Mouse (Mus musculus): Measurements from ENCODE around the gene Olfr1272. TPM values are rescaled to one million over a fixed set of nuclear protein-coding genes. Genes with fewer than 3 reads are reported as not detected.
"Not testable (repeated sequence)": the region's sequence is repeated elsewhere in the genome, so short reads cannot be mapped to it uniquely, and the experiment has no call there.

Olfr1272 gene
- not detected in 2 replicates for polyA plus RNA-seq (2014; fragmentation: Nextera tagmentation; extraction: Ambion mirVana)

- H3K27me3 ChIP-seq (replicated peaks; ENCODE audit: control insufficient read depth, insufficient read depth, low read length), result no peaks in the 10 kb centered on the region
Measured at GRCm38 (mm10) chr2:90292741-90293140, at the start of gene Olfr1272. Gene Olfr1272, minus strand, starts transcription at chr2:90292841.

GRCm38 (mm10) chr2:90321900-90322299 is 29.3 kb upstream of the Olfr1272 start, which contains the start of gene Gm13769:
Gene Gm13769, plus strand, starts transcription at chr2:90322200.
- not testable (repeated sequence) for ATAC-seq (ENCODE audit: low read depth); H3K27me3 ChIP-seq (replicated peaks; ENCODE audit: control insufficient read depth, insufficient read depth, low read length); H3K4me1 ChIP-seq (ENCODE audit: control insufficient read depth, insufficient read depth, low read length); H3K36me3 ChIP-seq (ENCODE audit: control insufficient read depth, insufficient read depth, low read length); H3K27ac ChIP-seq (replicated peaks; ENCODE audit: low read depth, low read length); H3K9me3 ChIP-seq (ENCODE audit: control insufficient read depth, low read length); H3K4me2 ChIP-seq (ENCODE audit: low read depth, low read length); H3K4me3 ChIP-seq (ENCODE audit: low read depth, low read length); DNase-seq (ENCODE audit: low spot score); H3K9ac ChIP-seq (ENCODE audit: low read depth, low read length)
- no CpG with 5 or more reads among the region's 6 CpGs for WGBS

More at GRCm38 (mm10) chr2:90292741-90293140, at the start of gene Olfr1272:
- ATAC-seq (ENCODE audit: low read depth) (no peak), DNase-seq (ENCODE audit: low spot score) (no peak)
- H3K36me3 ChIP-seq (ENCODE audit: control insufficient read depth, insufficient read depth, low read length), result no peaks in the 10 kb centered on the region
- H3K4me2 ChIP-seq (ENCODE audit: low read depth, low read length), result no peak within 1 kb of the TSS
- no peak within 1 kb of the TSS for H3K4me3 ChIP-seq (ENCODE audit: low read depth, low read length)
- H3K4me1 ChIP-seq (ENCODE audit: control insufficient read depth, insufficient read depth, low read length), result no peaks in the 10 kb centered on the region
- 87% methylated on average over 6 of the region's 6 CpGs for WGBS
- no peaks in the 10 kb centered on the region for H3K9me3 ChIP-seq (ENCODE audit: control insufficient read depth, low read length)
- no peak within 1 kb of the TSS for H3K27ac ChIP-seq (replicated peaks; ENCODE audit: low read depth, low read length)
- no peak within 1 kb of the TSS for H3K9ac ChIP-seq (ENCODE audit: low read depth, low read length)

GRCm38 (mm10) chr2:90270932-90271331 is 21.7 kb downstream of the Olfr1272 start, which contains the start of gene Olfr1271:
Gene Olfr1271, minus strand, starts transcription at chr2:90271032.
- 87% methylated on average over 2 of the region's 2 CpGs for WGBS
- DNase-seq (ENCODE audit: low spot score), result no peak
- Histone ChIP-seq H3K4me3 (ENCODE audit: low read depth, low read length) (no peak within 1 kb of the TSS), H3K9ac (ENCODE audit: low read depth, low read length) (no peak within 1 kb of the TSS), H3K9me3 (ENCODE audit: control insufficient read depth, low read length) (no peaks in the 10 kb centered on the region), H3K4me1 (ENCODE audit: control insufficient read depth, insufficient read depth, low read length) (no peaks in the 10 kb centered on the region), H3K27me3 (replicated peaks; ENCODE audit: control insufficient read depth, insufficient read depth, low read length) (no peaks in the 10 kb centered on the region), H3K27ac (replicated peaks; ENCODE audit: low read depth, low read length) (no peak within 1 kb of the TSS), H3K4me2 (ENCODE audit: low read depth, low read length) (no peak within 1 kb of the TSS), H3K36me3 (ENCODE audit: control insufficient read depth, insufficient read depth, low read length) (no peaks in the 10 kb centered on the region)
- no peak for ATAC-seq (ENCODE audit: low read depth)

- DNase-seq (ENCODE audit: low spot score) (no peak), ATAC-seq (ENCODE audit: low read depth) (no peak)
- no peak within 1 kb of the TSS for H3K9ac ChIP-seq (ENCODE audit: low read depth, low read length)
- no peaks in the 10 kb centered on the region for H3K36me3 ChIP-seq (ENCODE audit: control insufficient read depth, insufficient read depth, low read length)
- no peak within 1 kb of the TSS for H3K4me2 ChIP-seq (ENCODE audit: low read depth, low read length)
- no peaks in the 10 kb centered on the region for H3K9me3 ChIP-seq (ENCODE audit: control insufficient read depth, low read length)
- no peaks in the 10 kb centered on the region for H3K27me3 ChIP-seq (replicated peaks; ENCODE audit: control insufficient read depth, insufficient read depth, low read length)
- H3K4me3 ChIP-seq (ENCODE audit: low read depth, low read length), result no peak within 1 kb of the TSS
- 93% methylated on average over 4 of the region's 4 CpGs for WGBS
- H3K4me1 ChIP-seq (ENCODE audit: control insufficient read depth, insufficient read depth, low read length), result no peaks in the 10 kb centered on the region
- no peak within 1 kb of the TSS for H3K27ac ChIP-seq (replicated peaks; ENCODE audit: low read depth, low read length)
Measured at GRCm38 (mm10) chr2:90257492-90257891, 35.1 kb downstream of the Olfr1272 start, which contains the start of gene Olfr142. Gene Olfr142, minus strand, starts transcription at chr2:90257592.

Other genes starting within 250 kb of the Olfr1272 start
- gene Olfr140, start 229.2 kb downstream of the Olfr1272 start, polyA plus RNA-seq (2014; fragmentation: Nextera tagmentation; extraction: Ambion mirVana), result 0.08 TPM in 1 of 2 replicates, not detected in the other
- gene Olfr1269, start 171.4 kb downstream of the Olfr1272 start, polyA plus RNA-seq (2014; fragmentation: Nextera tagmentation; extraction: Ambion mirVana), result not detected in 2 replicates
- 0.20 and 0.45 TPM in 2 replicates for gene Olfr32, start 150.5 kb downstream of the Olfr1272 start, polyA plus RNA-seq (2014; fragmentation: Nextera tagmentation; extraction: Ambion mirVana)
- gene Olfr1270, start 139.8 kb downstream of the Olfr1272 start, polyA plus RNA-seq (2014; fragmentation: Nextera tagmentation; extraction: Ambion mirVana), result 0.07 TPM in 2 replicates
- gene Olfr1506, start 68.3 kb downstream of the Olfr1272 start, polyA plus RNA-seq (2014; fragmentation: Nextera tagmentation; extraction: Ambion mirVana), result not detected in 2 replicates
- 0.11 and 0.22 TPM in 2 replicates for gene Olfr142, start 35.2 kb downstream of the Olfr1272 start, polyA plus RNA-seq (2014; fragmentation: Nextera tagmentation; extraction: Ambion mirVana)
- gene Olfr1271, start 21.8 kb downstream of the Olfr1272 start, polyA plus RNA-seq (2014; fragmentation: Nextera tagmentation; extraction: Ambion mirVana), result 0.05 and 0.13 TPM in 2 replicates
- 0.22 TPM in 1 of 2 replicates, not detected in the other for gene Gm13769, start 29.4 kb upstream of the Olfr1272 start, polyA plus RNA-seq (2014; fragmentation: Nextera tagmentation; extraction: Ambion mirVana)
- 0.07 and 0.10 TPM in 2 replicates for gene Olfr1274-ps, start 105.8 kb upstream of the Olfr1272 start, polyA plus RNA-seq (2014; fragmentation: Nextera tagmentation; extraction: Ambion mirVana)

Measured in embryonic facial prominence, embryonic 14.5 days (tissue).